Mouse (Mus musculus) liver, embryonic 14.5 days (tissue): Measurements from ENCODE around the gene Slc25a45. TPM values are rescaled to one million over a fixed set of nuclear protein-coding genes. Genes with fewer than 3 reads are reported as not detected.

ENCODE experiments used
- ATAC-seq: fragments of 200-750 bp; cut with Nextera tagmentation; 2 replicates; pipeline ENCODE4 v1.8.0; 2017; ENCODE audit warnings: moderate number of reproducible peaks, mild to moderate bottlenecking, moderate library complexity; ENCODE audit not compliant: insufficient read depth
- DNase-seq, 3 experiments: peaks; one replicate each; pipeline ENCODE4 v3.0.0-alpha.2; 2012 to 2013; ENCODE audit warnings: low read depth in 3 of 3, low spot score in 3 of 3
- H3K27ac ChIP-seq: fragments of 300-500 bp; sonication (generic); 2 replicates; pipeline ENCODE4 v1.5.1; 2014; ENCODE audit warnings: moderate library complexity, mild to moderate bottlenecking, control low read depth, inconsistent platforms
- H3K27me3 ChIP-seq: fragments of 300-500 bp; sonication (generic); 2 replicates; pipeline ENCODE4 v1.6.1; 2014; ENCODE audit warnings: mild to moderate bottlenecking, low read length, moderate library complexity; ENCODE audit not compliant: control insufficient read depth, insufficient read depth
- H3K36me3 ChIP-seq: fragments of 300-500 bp; sonication (generic); replicated peaks from 2 replicates; pipeline ENCODE4 v1.6.1; 2014; ENCODE audit warnings: low read depth; ENCODE audit not compliant: control insufficient read depth, insufficient read depth
- H3K4me1 ChIP-seq, 2 experiments: fragments of 200-500 bp in 1 of 2; fragments of 300-500 bp in 1 of 2; sonication (generic) in 1 of 2; replicated peaks; 2 replicates each; pipeline ENCODE4 v1.6.1; 2012 to 2014; ENCODE audit warnings: antibody characterized with exemption in 1 of 2, inconsistent platforms in 1 of 2, low read length in 1 of 2; ENCODE audit not compliant: control insufficient read depth in 2 of 2, insufficient read depth in 2 of 2
- H3K4me2 ChIP-seq: fragments of 300-500 bp; sonication (generic); 2 replicates; pipeline ENCODE4 v1.6.1; 2014; ENCODE audit warnings: low read depth, mild to moderate bottlenecking, control low read depth, moderate library complexity
- H3K4me3 ChIP-seq, 2 experiments: fragments of 200-500 bp in 1 of 2; fragments of 300-500 bp in 1 of 2; sonication (generic) in 1 of 2; 2 replicates each; pipeline ENCODE4 v1.5.1; 2012 to 2014; ENCODE audit warnings: low read depth in 2 of 2, low read length in 2 of 2, mild to moderate bottlenecking in 2 of 2, control low read depth in 1 of 2, inconsistent platforms in 1 of 2, moderate library complexity in 1 of 2; ENCODE audit not compliant: insufficient read depth in 1 of 2
- H3K9ac ChIP-seq: fragments of 300-500 bp; sonication (generic); replicated peaks from 2 replicates; pipeline ENCODE4 v1.6.1; 2014; ENCODE audit warnings: mild to moderate bottlenecking, control low read depth, moderate library complexity
- H3K9me3 ChIP-seq: fragments of 300-500 bp; sonication (generic); 2 replicates; pipeline ENCODE4 v1.6.1; 2016; ENCODE audit warnings: low read length, mixed read lengths; ENCODE audit not compliant: control insufficient read depth
- CTCF ChIP-seq: IDR thresholded peaks from 2 replicates; pipeline ENCODE4 v1.5.1; 2016; ENCODE audit warnings: antibody characterized with exemption, low read depth, control low read depth
- EP300 ChIP-seq: IDR thresholded peaks from 2 replicates; pipeline ENCODE4 v1.6.1; 2016; ENCODE audit warnings: antibody characterized with exemption, low read depth
- WGBS: fragments of 180-500 bp; shearing (Covaris S2); extraction: QIAGEN DNeasy Blood & Tissue Kit; methylation state at CpG from one replicate; pipeline ENCODE4 v1.1.7; 2014; ENCODE audit not compliant: insufficient replicate concordance; 5-methylcytosine and 5-hydroxymethylcytosine counted together
- polyA plus RNA-seq, 2 experiments: library from polyadenylated mRNA; depleted of rRNA in 1 of 2; stranded (reverse) in 1 of 2; unstranded in 1 of 2; fragments of >200 nt; fragmentation: Nextera tagmentation in 1 of 2; extraction: Ambion mirVana in 1 of 2; gene quantifications; 2 replicates each; pipeline versions ENCODE4 v1.2.1 to v1.2.3; 2012 to 2014

The Slc25a45 gene
- polyA plus RNA-seq, 2 experiments, result 3.2 to 5.3 TPM

GRCm38 (mm10) chr19:5848032-5848825 is 29.4 kb upstream of the Slc25a45 start:
- peak; percentile 77 to 83 (median 80) for DNase-seq
- peak; percentile 60 for TF ChIP-seq EP300
- no peak for TF ChIP-seq CTCF
- Histone ChIP-seq H3K36me3 (no peaks in the 10 kb centered on the region), H3K4me1 (peaks cover 65 to 73% of the 10 kb centered on the region in 2 experiments), H3K9ac (peak overlapping the region; percentile 87), H3K27me3 (no peaks in the 10 kb centered on the region), H3K9me3 (no peaks in the 10 kb centered on the region), H3K4me3 (peak overlapping the region in 1 of 2 experiments; percentile 44; a peak in 2 of 4 replicates), H3K4me2 (peak overlapping the region; percentile 85), H3K27ac (peak overlapping the region; percentile 99)
- 21% methylated on average over 14 of the region's 14 CpGs for WGBS
- ATAC-seq, result peak; percentile 56

DNA sequence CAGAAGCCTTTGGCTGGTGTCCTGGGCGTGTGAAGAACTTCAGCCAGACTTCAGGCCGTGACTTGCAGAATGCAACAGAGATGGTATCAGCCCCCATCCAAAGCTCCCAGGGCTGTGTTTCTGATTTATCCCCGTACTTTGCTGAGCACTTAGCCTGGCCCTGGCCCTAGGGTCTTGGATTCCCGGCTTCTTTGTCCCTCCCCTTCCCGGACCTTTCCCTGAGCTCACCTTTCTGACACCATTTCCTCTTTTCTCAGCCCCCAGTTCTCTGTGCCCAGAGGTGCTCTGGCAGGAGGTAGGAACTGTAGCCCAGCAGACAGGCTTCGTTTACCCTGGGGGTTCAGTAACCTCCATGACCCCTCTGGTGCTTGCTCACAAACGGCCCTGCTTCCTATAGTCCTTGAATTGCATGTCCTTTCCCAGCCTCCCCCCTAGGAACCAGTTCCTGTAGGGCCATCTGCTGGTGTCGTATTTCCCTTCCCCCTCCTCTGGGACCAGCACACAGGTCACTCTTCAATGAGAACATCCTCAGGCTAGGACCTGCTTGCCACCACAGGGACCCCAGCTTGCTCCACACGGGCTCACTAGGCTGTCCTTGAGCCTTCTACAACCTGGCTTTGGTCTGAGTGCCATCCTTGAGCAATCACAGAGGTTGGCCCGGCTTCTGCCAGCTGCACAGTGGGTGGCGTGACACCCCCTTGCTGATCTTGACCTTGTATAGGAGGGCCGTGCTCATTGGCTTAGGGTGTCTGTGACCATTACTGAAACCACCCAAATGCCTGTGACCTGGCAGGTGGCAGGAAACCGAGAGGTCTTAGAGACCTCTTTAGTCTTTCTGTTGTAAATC is 28.6 kb upstream of the Slc25a45 start:
- ATAC-seq (no peak), DNase-seq (peak in 2 of 3 experiments; percentile 64 to 76)
- H3K9me3 ChIP-seq, result no peaks in the 10 kb centered on the region
- no peaks in the 10 kb centered on the region for H3K27me3 ChIP-seq
- peak overlapping the region; percentile 85 for H3K4me2 ChIP-seq
- no peaks in the 10 kb centered on the region for H3K36me3 ChIP-seq
- H3K27ac ChIP-seq, result peak overlapping the region; percentile 99
- 27% methylated on average over 13 of the region's 13 CpGs for WGBS
- peak overlapping the region; percentile 87 for H3K9ac ChIP-seq
- peak overlapping the region; percentile 13 to 44; a peak in 3 of 4 replicates for H3K4me3 ChIP-seq
- peaks cover 58 to 65% of the 10 kb centered on the region in 2 experiments for H3K4me1 ChIP-seq
- peak; percentile 13; the same call in 1 of the 2 replicates for TF ChIP-seq CTCF
- no peak for TF ChIP-seq EP300

GRCm38 (mm10) chr19:5849843-5850527 is 27.6 kb upstream of the Slc25a45 start:
- peak overlapping the region in 1 of 2 experiments; percentile 10; a peak in 2 of 4 replicates for H3K4me3 ChIP-seq
- peaks cover 49 to 56% of the 10 kb centered on the region in 2 experiments for H3K4me1 ChIP-seq

GRCm38 (mm10) chr19:5850860-5851259 is 26.7 kb upstream of the Slc25a45 start:
- Histone ChIP-seq H3K9ac (no peak overlapping the region), H3K36me3 (no peaks in the 10 kb centered on the region), H3K4me2 (no peak overlapping the region), H3K9me3 (no peaks in the 10 kb centered on the region), H3K4me3 (no peak overlapping the region), H3K27ac (no peak overlapping the region), H3K4me1 (peaks cover 48 to 50% of the 10 kb centered on the region in 2 experiments), H3K27me3 (no peaks in the 10 kb centered on the region)
- ATAC-seq (no peak), DNase-seq (no peak)
- WGBS, result 73% methylated on average over 3 of the region's 3 CpGs
- TF ChIP-seq EP300 (no peak), CTCF (no peak)

More at GRCm38 (mm10) chr19:5849843-5850527, 27.6 kb upstream of the Slc25a45 start:
- WGBS, result 14% methylated on average over 11 of the region's 11 CpGs
- H3K9me3 ChIP-seq, result no peaks in the 10 kb centered on the region
- peak overlapping the region; percentile 99 for H3K27ac ChIP-seq
- ATAC-seq, result peak; percentile 42; the same call in 1 of the 2 replicates
- H3K9ac ChIP-seq, result peak overlapping the region; percentile 45
- peak overlapping the region; percentile 85 for H3K4me2 ChIP-seq
- H3K27me3 ChIP-seq, result no peaks in the 10 kb centered on the region
- peak; percentile 83 to 87 (median 85) for DNase-seq
- peak; percentile 100 for TF ChIP-seq CTCF
- peak; percentile 78 for TF ChIP-seq EP300
- H3K36me3 ChIP-seq, result no peaks in the 10 kb centered on the region
